Mouse (Mus musculus) T-helper 2 cell (primary cell): ENCODE results near the gene Cfap73.

Source experiments
- in situ Hi-C: fragments of 300-600 bp; cut with MboI, MseI; formaldehyde crosslinking; loops from one replicate; pipeline ENCODE4 v1.15.1; 2025; ENCODE audit warnings: high pct_unique_total_duplicates

Gene Cfap73

DNA sequence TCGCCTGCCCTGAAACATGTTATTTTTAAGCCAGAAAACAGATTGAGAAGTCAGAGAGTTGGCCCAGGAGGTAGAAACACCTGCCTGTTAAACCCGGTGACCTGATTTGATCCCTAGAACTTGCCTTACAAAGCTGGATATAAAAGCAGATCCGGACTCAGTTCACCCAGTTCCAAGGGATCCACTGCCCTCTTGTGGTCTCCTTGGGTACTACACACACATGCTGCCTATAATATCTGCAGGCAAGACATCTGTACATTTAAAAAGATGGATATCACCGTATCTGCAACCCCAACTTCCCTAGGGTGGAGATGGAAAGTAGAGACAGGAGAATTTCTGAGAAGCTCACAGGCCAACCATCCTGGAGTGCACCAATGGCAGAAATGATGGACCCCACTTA is 18.1 kb downstream of the Cfap73 start:
- in situ Hi-C loops = no loop called here

DNA sequence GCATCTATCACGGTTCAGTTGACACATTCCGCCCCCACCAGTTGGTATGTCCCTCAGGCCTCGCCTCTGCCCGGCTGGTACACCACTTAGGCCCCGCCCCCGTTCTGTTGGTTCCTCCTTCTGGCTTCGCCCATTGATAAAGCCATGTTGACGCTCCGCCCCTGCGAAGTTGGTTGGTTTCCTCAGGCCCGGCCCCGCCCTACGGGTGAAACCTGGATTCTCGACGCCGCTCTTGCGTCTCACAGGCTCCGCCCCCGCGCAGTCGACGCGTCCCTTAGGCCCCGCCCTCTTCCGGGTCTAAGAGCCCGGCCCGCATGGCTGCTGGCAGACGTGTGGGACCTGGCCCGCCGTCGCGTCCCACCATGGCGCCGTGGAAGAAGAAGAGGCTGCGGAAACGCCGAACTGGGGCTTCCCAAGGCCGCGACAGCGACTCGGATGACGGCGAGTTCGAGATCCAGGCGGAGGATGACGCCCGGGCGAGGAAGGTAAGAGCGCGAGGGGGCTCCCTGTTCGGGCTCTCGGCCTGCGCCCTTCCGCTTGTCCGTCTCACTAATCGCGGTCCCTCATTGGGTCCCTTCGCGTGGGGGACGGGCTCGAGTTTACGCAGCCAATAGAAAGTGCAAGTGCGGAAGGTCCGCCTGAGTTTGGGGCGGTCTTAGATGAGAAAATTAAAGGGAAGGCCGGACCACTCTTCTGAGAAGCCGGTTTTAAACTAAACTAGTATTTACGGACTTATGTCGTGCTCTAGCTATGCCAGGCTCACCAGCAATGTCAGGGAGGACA is 21.0 kb downstream of the Cfap73 start:
- in situ Hi-C loops = no loop called here

DNA sequence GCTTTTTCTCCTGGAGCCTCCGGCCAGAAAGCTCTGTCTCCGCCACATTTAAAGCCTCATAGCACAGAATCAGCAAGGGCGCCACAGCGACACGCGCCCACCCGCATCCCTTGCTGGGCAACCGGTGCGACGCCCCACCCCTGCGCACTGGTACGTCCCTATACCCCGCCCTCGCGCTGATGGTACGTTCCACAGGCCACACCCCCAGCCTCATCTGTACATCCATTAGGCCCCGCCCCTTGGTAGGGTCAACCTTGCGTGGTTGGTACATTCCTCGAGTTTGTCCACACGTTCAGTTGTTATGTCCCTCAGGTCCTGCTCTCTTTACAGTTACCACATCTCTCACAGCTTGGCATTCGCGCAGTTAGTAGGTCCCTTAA is 21.6 kb downstream of the Cfap73 start, which contains the start of the genes Rita1 and Ddx54:
Gene Rita1 (minus strand): TSS at position 148 of the 380 bp plus-strand sequence.
Gene Ddx54 (plus strand): TSS at position 298 of the 380 bp plus-strand sequence.
- in situ Hi-C loops = no loop called here

DNA sequence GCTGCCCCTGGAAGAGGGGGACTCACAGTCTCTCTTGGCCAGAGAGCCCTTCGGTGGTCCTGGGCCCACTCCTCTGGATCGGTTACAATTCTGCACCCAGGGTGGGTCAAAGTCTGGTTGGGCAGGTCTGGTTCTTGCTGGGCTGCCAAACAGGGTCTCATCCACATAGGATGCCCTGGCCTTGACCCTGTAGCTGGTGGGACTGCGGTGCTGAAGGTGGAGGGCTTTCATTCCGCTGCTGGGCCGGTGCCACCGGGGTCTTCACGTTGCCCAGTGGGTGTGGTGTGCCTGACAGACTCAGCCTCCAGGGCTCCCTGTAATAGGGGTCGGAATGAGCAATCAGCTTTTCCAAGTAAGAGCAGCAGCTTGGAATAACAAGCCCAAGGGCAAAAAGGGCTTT is 22.6 kb downstream of the Cfap73 start:
- in situ Hi-C loops = no loop called here

DNA sequence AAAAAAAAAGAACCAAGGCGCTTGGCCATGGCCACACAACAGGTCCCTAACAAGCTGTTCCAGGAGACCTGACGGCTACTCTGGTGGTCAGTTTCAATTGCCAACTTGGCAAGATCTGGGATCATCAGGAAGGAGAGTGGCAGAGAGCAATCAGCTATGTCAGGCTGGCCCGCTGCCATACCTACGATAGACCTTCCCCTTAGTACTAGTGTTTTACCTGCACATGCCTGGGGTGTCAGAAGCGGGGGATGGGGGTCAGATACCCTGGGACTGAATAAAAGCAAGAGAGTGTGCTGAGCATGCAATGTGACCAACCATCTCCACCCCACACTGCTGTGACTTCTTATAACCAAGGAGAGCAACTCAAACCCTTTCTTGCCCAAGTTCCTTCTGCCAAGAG is 23.1 kb downstream of the Cfap73 start:
- in situ Hi-C loops = no loop called here

DNA sequence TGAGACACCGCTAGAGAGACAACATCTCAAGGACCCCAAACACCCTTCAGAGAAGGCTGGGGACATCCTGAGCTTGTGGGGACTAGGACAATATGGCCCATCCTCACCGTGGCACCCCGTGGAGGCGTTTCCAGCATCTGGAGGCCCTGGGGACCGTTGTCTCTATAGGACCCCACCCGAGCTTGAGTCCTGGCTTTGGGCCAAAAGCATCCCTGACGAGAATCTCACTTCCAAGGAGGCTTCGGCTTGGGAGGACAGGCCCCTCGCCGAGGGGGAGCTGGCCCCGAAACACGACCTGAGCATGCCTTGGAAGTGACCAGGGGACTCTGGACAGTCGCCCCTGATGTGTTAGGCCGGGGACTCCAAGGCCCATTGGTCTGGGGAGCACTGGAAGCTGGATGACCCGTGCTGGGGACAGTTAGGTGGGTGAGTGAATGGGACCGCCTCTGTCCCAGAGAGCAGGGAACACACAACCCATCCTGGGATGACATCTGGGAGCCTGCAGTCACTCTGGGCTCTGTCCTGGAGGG is 24.7 kb downstream of the Cfap73 start:
- in situ Hi-C loops = loop anchor here (5.0 kb wide), 1 partner anchor 92 kb away; no protein-coding TSS in a partner anchor

DNA sequence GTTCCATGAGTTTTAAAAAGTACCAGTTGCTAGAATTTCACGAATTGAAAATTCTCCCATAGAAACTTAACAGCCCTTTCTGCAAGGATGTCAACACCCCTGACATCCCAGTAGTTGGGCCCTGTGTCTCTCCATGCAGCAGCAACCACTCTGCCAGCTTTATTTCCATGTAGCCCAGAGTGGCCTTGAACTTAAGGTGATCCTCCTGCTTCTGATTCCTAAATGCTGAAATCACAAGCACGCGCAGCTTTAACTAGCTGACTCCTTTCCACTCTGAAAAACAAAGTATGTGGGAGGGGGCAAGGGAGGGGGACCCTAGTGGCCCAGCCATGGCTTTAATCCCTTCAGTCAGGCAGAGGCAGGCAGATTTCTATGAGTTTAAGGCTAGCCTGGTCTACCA is 26.7 kb downstream of the Cfap73 start:
- in situ Hi-C loops = loop anchor here (5.0 kb wide), 1 partner anchor 90 kb away; no protein-coding TSS in a partner anchor

DNA sequence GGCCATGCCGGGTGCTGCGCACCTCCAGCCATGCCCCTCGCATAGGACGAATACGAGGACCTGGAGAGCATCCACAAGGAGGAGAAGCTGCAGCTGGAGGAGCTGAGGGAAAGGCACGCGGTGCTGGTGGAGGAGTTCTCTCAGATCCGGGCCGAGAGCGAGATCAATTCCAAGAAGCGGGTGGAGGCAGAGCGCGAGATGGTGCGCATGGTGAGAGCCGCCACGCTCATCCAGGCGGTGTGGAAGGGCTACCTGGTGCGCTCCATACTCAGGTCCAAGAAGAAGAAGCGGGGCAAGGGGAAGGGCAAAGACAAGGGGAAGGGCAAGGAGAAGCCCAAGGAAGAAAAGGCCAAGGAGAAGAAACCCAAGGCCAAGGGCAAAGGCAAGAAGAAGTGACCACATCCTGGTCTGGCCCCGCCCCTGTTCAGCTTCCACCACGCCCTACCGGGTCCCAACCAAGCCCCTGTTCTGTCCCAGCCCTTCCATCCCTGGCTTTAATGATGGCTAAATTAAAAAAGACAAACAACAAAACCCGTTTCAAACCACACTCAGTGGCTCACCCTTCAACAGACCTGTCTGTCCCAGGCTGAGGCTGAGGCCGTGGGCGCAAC is 27.3 kb downstream of the Cfap73 start:
- in situ Hi-C loops = loop anchor here (5.0 kb wide), 1 partner anchor 89 kb away; no protein-coding TSS in a partner anchor

DNA sequence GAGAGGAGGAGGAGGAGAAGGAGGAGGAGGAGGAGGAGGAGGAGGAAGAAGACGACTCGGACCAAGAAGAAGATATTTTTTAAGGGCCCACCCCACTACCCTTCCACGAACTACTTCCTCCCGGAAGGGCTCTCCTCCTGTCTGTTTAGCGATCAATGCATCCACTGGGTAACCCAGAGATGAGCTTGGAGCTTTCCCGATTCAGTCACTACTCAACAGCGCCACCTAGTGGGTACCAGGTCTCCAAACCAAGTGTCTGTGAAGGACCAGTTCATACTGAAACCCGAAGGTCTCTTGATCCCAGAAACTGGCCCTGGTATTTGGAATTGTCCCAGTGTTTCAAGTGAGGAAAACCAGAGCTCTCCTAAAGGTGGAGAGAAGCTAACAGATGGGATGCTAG is 28.3 kb downstream of the Cfap73 start:
- in situ Hi-C loops = loop anchor here (5.0 kb wide), 1 partner anchor 88 kb away; no protein-coding TSS in a partner anchor

DNA sequence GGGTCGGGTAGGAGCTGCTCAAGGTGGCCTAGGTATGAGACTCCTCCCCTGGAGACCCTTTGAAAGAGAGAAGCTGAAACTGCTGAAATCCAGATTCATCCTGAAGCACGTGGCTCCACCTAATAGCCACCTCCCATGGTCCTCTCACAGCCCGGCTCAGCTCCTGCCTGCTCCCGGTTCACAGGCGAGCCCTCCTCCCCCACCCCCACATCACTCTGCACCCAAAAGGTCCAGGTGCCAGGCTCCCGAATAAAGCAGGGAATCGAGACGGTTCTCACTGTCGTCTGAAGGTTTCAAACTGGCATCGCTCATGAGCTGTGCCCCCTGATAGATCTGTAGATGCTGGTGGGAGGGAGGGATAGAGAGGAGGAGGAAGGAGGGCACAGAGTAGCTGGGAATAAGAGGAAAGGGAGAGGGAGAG is 28.8 kb downstream of the Cfap73 start:
- in situ Hi-C loops = loop anchor here (5.0 kb wide), 1 partner anchor 88 kb away; no protein-coding TSS in a partner anchor

DNA sequence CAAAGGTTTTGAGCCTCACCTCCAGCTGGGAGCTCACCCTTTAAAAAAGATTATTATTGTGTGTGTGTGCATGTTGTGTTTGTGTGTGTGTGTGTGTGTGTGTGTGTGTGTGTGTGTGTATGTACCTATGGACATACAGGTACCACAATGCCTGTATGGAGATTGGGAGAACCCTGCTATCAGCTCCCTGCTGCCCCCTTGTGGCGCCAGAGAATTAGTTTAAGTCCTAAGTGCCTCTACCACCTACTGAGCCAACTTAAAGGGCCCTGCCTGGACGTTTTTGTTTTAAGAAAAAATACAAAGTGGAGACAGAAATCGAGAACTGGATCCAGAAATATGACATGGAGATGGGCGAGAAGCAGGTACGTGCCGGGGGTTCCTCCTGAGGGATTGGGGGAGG is 29.2 kb downstream of the Cfap73 start:
- in situ Hi-C loops = loop anchor here (5.0 kb wide), 1 partner anchor 88 kb away; no protein-coding TSS in a partner anchor

DNA sequence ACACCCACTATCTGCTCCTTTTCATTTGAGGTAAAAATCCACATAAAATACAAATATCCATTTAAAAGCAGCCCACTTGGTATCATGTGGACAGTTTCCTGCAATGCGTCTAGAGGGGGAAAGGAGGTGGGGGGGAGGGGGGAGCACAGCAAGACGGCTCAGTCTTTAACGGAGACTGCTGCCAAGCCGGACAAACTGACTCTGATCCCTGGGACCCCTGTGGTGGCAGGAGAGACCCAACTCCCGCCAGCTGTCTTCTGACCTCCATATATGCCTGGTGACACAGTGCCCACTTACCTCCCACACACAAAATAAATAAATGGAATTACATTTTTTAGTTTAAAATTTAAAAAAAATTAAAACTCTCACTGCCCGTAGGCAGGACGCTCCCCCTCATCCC is 30.5 kb downstream of the Cfap73 start:
- in situ Hi-C loops = no loop called here

DNA sequence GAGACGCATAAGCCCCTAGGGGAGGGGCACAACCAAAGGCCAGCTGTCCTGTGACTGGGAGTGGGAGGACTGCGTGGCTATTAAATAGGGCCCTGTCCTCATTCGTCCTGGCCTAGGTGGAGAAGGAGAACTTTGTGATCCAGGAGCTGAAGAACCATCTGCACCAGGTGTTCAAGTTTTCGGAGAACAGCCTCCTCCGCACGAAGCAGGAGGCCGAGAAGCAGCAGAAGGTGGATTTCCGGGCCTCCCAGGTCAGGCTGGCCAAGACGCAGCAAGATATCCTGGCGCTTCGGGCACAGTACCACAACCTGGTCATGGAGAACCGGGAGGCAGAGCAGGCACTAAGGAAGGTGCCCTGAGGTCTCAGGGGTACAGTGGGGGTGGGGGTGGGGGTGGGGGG is 31.8 kb downstream of the Cfap73 start:
- in situ Hi-C loops = no loop called here

DNA sequence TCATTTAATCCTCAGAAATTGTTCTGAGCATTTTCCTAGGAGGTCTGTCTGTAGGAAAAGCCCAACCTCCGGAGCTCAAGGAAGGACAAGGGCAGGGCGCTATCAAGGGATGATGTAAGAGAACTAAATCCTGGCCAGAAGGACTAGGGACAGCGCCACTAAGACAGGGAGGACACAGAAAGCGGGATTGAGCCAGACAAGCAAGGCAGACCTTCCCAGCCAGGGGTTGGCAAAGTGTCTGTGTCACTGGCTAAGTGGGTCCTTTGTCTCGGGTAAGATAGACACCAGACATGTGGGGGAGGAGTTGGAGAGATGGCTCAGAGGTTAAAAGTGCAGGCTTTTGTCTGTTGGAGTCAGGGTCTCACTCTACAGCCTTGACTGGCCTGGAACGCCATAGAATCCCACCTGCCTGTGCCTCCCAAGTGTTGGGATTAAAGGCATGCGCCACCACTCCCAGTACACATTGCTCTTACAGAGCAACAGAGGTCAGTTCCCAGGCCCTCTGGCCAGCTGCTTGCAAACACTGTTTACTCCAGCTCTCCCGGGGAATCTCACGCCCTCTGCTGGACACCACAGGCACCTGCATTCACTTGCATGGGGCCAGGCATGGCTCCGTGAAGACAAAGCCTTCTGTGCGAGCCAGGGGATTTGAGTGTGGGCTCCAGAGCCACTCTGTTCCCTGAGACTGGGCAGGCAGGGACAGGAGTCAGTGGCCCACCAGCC is 32.9 kb downstream of the Cfap73 start:
- in situ Hi-C loops = no loop called here

DNA sequence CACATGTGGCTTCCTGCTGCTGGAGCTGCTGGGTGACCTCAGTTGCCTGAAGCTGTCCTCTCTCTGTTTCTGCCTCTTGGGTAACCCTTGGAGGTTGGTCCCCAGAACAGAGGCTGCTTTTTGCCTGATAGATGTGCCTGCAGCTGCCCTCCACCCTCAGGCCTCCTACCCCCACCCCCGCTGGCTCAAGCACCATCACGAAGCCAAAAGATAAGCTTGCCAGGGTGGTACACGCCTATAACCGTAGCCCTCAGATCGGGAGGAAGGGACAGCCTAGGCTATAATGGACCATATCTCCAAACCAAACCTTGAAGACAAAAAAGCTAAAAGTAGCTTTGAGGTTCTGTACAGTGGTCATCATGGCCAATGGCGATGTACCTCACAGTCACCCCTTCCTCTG is 34.4 kb downstream of the Cfap73 start:
- in situ Hi-C loops = no loop called here

DNA sequence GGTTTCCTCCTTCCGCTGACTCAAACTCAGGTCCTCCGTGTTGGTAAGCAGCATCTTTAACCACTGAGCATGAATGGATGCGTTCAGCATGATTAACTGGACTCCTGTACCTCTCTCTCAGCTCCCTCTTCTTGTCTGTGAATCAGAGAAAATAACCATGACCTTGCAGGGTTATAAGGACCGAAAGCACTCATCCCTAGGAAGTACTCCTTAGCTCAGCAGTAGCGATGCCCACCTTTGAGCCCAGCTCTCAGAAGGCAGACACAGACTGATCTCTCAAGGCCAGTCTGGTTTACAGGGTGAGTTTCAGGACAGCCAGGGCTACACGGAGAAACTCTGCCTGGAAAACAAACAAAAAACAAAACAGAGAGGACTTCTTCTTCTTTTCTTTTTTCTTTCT is 39.5 kb downstream of the Cfap73 start:
- in situ Hi-C loops = no loop called here

DNA sequence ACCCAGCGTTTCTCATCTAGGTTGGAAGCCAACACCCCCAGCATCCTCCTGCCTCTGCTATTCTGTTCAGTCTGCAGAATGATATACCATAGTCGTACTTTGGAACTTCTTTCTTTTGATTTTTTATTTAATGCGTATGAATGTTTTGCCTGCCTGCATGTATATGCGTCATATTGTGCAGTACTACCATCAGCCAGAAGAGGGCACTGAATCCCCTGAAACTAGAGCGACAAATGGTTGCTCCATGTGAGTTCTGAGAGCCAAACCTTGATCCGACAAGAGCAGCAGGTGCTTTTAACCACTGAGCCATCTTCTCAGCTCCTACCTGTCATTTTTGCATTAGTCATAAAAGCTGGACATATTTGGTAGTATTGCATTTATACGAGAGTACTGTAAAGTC is 41.9 kb downstream of the Cfap73 start:
- in situ Hi-C loops = no loop called here

DNA sequence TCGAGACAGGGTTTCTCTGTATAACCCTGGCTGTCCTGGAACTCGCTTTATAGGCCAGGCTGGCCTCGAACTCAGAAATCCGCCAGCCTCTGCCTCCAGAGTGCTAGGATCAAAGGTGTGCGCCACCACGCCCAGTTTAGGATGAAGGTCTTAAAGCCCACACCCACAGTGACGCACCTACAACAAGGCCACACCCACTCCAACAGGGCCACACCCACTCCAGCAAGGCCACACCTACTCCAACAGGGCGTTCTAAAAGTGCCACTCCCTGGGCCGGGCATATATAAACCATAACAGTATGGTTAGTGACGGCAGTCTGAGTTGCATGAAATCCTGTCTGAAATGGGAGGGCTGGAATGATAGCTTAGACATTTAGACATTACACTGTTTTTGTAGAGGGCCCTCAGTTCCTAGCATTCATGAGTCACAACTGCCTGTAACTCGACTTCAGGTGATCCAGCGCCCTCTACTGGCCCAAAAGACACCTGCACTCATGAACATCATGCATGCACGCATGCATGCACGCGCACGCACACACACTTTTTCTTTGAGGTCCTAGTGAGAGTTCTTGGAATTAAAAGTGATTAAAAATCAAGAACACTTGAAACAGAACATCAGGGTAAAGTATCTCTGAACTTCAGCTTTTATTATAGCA is 43.6 kb downstream of the Cfap73 start:
- in situ Hi-C loops = no loop called here

DNA sequence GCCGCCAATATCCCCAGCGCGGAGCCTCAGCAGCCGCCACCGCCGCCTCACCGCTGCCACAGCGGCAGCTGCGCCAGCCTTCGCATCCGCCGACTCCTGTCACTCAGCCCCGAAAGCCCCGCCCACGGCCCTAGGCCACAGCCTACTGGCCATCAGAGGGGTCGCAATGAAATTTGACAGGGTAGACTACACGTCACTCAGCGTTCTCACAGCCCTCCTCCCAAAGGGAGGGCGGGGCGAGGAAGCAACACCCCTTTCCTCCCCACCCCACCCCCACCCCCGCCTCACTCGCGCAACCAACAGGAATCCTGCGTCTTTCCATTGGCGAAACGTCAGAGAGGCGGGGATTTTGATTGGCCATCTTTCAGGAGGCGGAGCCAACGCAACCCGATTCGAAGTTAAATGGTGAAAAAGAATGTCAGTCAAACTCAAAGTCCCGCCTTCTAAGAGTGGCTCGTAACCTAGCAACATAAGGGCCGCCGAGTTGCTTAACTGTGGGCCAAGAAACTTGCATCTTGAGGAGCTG is 45.4 kb downstream of the Cfap73 start, which contains the start of the genes Tpcn1 and Iqcd:
Gene Tpcn1 (minus strand): TSS at position 105 of the 526 bp plus-strand sequence.
Gene Iqcd (plus strand): TSS at position 448 of the 526 bp plus-strand sequence.
- in situ Hi-C loops = no loop called here

DNA sequence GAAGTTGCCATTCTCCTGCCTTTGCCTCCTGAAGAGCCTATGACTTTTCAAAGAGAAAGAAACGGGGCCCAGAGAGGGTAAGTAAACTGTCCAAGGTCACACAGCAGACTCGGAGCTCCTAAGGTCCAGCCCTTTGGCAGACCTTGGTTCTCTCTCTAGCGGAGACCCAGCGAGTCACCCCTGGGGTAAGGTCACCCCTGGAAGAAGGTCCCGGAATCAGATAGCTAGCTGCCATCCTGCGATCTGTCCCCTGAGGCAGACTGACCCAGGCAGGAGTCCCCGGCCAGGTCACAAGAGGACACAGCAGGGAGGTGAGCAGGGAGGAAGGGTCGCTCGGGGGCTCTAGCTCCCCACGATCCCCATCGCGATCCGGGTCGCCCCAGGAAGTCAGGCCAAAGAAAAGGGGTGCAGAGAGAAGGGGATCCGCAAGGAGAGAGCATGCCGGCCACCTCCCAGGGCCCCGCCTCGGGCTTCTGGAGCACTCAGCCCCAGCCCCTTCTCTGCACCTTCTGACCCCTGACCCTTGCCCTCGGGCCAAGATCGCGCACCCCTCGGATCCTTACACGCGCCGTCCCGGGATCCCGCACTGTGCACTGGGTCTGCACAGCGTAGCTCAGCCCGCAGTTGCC is 46.0 kb downstream of the Cfap73 start:
- in situ Hi-C loops = no loop called here

DNA sequence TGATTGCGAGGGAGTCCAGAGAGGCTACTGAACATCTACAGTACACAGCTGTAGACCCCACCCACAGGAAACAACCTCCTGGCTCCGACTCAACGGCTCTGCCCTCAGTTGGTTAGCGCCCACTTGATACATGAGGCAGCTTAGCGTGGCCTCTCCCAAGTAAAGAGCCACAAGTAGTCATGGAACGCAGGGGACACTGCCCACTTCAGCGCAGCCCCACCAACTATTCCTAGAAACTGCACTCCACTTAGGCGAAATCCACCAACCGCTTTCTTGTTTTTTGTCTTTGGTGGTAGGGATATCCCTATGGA is 46.5 kb downstream of the Cfap73 start:
- in situ Hi-C loops = no loop called here
